Mouse (Mus musculus): Measurements from ENCODE around the gene Gria2.

- TF ChIP-seq CTCF (IDR thresholded peaks at IDR 0.05; ENCODE audit: low read depth, low read length): no peak
- no peak for TF ChIP-seq GATA2 (IDR thresholded peaks at IDR 0.05; ENCODE audit: borderline replicate concordance, low read depth, low read length)
- no peak for TF ChIP-seq GATA1 (IDR thresholded peaks at IDR 0.05; ENCODE audit: borderline replicate concordance, low read length)
- no peak for TF ChIP-seq TAL1 (conservative IDR thresholded peaks at IDR 0.05; ENCODE audit: low read depth, low read length)
Measured at GRCm38 (mm10) chr3:80694965-80695364, 107.7 kb downstream of the Gria2 start.

Data from G1E (cell line).